Mouse (Mus musculus): ENCODE results near the gene Pard3.

DNA sequence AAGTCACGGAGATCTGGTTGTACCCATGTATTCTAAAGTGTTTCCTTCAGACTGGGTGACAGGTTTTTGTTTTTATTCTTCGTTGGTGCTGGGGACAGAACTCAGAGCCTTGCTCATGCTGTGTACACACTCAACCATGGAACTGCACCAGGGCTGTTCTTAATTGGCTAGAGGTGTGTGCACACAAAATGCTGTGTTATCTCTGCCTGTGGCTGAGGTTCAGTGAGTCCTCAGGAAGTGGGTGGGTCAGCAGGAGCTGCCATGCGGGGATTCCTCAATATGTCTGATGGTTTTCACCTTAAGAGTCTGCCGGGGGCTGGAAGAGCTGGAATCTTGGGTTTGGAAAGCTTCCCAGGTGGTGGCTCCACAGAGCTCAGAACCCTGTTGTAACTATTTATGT is 80.9 kb downstream of the Pard3 start:
- no peak for TF ChIP-seq CTCF (conservative IDR thresholded peaks at IDR 0.05; ENCODE audit: insufficient read depth, insufficient read length, low read depth, low read length)
- no peak for TF ChIP-seq POLR2A (IDR thresholded peaks at IDR 0.05; ENCODE audit: low read depth, low read length)
